Mouse (Mus musculus) adrenal gland, postnatal 4 days (tissue): ENCODE measurements around the gene Dzank1. TPM values are rescaled to one million over a fixed set of nuclear protein-coding genes. Genes with fewer than 3 reads are reported as not detected.

Source experiments
- DNase-seq, 2 experiments: peaks; one replicate each; pipeline ENCODE4 v3.0.0; 2021 to 2022; ENCODE audit warnings: low spot score in 2 of 2, mixed read lengths in 2 of 2
- total RNA-seq, 2 experiments: library from RNA; stranded (reverse); gene quantifications; 2 replicates each; pipeline ENCODE4 v1.2.3; 2021

The Dzank1 gene
- total RNA-seq, 2 experiments from 2014 or later: 4.1 to 5.7 TPM

GRCm38 (mm10) chr2:144467203-144467602 lies 60.0 kb downstream of the Dzank1 start:
- no peak for DNase-seq

GRCm38 (mm10) chr2:144465876-144466575 lies 61.2 kb downstream of the Dzank1 start:
- no peak for DNase-seq

- DNase-seq: no peak
These were observed 62.1 kb downstream of the Dzank1 start for GRCm38 (mm10) chr2:144464799-144465760.

- no peak for DNase-seq
These were observed 63.0 kb downstream of the Dzank1 start for GRCm38 (mm10) chr2:144464182-144464581.

GRCm38 (mm10) chr2:144458975-144459754 lies 68.0 kb downstream of the Dzank1 start:
- peak; percentile 50 to 66 for DNase-seq

GRCm38 (mm10) chr2:144458355-144458754 lies 68.9 kb downstream of the Dzank1 start:
- DNase-seq: no peak

GRCm38 (mm10) chr2:144452364-144453008 lies 74.7 kb downstream of the Dzank1 start:
- DNase-seq: peak; percentile 40 to 63

- no peak for DNase-seq
These were observed 76.8 kb downstream of the Dzank1 start for GRCm38 (mm10) chr2:144450378-144450777.

- DNase-seq: no peak
These were observed 80.7 kb downstream of the Dzank1 start for GRCm38 (mm10) chr2:144446360-144446999.

GRCm38 (mm10) chr2:144441386-144441915 lies 85.8 kb downstream of the Dzank1 start:
- no peak for DNase-seq

GRCm38 (mm10) chr2:144439191-144439700 lies 88.0 kb downstream of the Dzank1 start:
- DNase-seq: no peak

GRCm38 (mm10) chr2:144438424-144438823 lies 88.8 kb downstream of the Dzank1 start:
- DNase-seq: no peak

- no peak for DNase-seq
These were observed 91.5 kb downstream of the Dzank1 start for GRCm38 (mm10) chr2:144435679-144436078.

- no peak for DNase-seq
These were observed 95.9 kb downstream of the Dzank1 start for GRCm38 (mm10) chr2:144431286-144431825.

- no peak for DNase-seq
These were observed 98.0 kb downstream of the Dzank1 start for GRCm38 (mm10) chr2:144429171-144429570.

- no peak for DNase-seq
These were observed 98.6 kb downstream of the Dzank1 start for GRCm38 (mm10) chr2:144428659-144429058.

- DNase-seq: no peak
These were observed 99.4 kb downstream of the Dzank1 start for GRCm38 (mm10) chr2:144427852-144428251.

- DNase-seq: no peak
These were observed 101.5 kb downstream of the Dzank1 start for GRCm38 (mm10) chr2:144425761-144426160.

GRCm38 (mm10) chr2:144422094-144422675 lies 105.0 kb downstream of the Dzank1 start:
- no peak for DNase-seq
